Mouse (Mus musculus) lung, postnatal 0 days (tissue): ENCODE results near the gene Dcaf5.

Source experiments
- CTCF ChIP-seq: IDR thresholded peaks from 2 replicates; pipeline ENCODE4 v1.5.1; 2016; ENCODE audit warnings: antibody characterized with exemption, mild to moderate bottlenecking
- EP300 ChIP-seq: IDR thresholded peaks from 2 replicates; pipeline ENCODE4 v1.6.1; 2016; ENCODE audit warnings: antibody characterized with exemption, mild to moderate bottlenecking, control low read depth

GRCm38 (mm10) chr12:80361655-80362054, 74.7 kb downstream of the Dcaf5 start:
- TF ChIP-seq CTCF = no peak
- no peak for TF ChIP-seq EP300
